Mouse (Mus musculus): ENCODE measurements around the gene Arhgap10. TPM values are rescaled to one million over a fixed set of nuclear protein-coding genes. Genes with fewer than 3 reads are reported as not detected.
A peak's percentile ranks its signal among the peaks of the same experiment; 100 is the strongest.

The Arhgap10 gene
- total and polyA plus RNA-seq, 2 experiments from 2014 or later: 3.3 to 4.5 TPM

GRCm38 (mm10) chr8:77357126-77357525, 160.6 kb downstream of the Arhgap10 start:
- Histone ChIP-seq H3K27me3 (ENCODE audit: insufficient read depth, low read length) (peaks cover 3% of the 10 kb centered on the region; the same call in 1 of the 2 replicates), H3K36me3 (ENCODE audit: insufficient read depth) (no peaks in the 10 kb centered on the region), H3K4me1 (ENCODE audit: insufficient read depth) (peaks cover 14% of the 10 kb centered on the region; the same call in 1 of the 2 replicates), H3K4me3 (ENCODE audit: low read depth, low read length) (no peak overlapping the region), H3K9me3 (ENCODE audit: low read length) (no peaks in the 10 kb centered on the region), H3K4me2 (ENCODE audit: low read depth) (no peak overlapping the region), H3K27ac (ENCODE audit: low read depth, low read length) (no peak overlapping the region), H3K9ac (no peak overlapping the region)
- TF ChIP-seq CTCF (IDR thresholded peaks at IDR 0.05; ENCODE audit: low read depth): no peak
- ATAC-seq (no peak), DNase-seq (no peak)
- WGBS: 79% methylated on average over 8 of the region's 8 CpGs

- no peak for DNase-seq
- Histone ChIP-seq H3K4me2 (ENCODE audit: low read depth) (no peak overlapping the region), H3K9me3 (ENCODE audit: low read length) (no peaks in the 10 kb centered on the region), H3K27me3 (ENCODE audit: insufficient read depth, low read length) (no peaks in the 10 kb centered on the region), H3K4me3 (ENCODE audit: low read depth, low read length) (no peak overlapping the region), H3K4me1 (ENCODE audit: insufficient read depth) (peaks cover 3% of the 10 kb centered on the region; the same call in 1 of the 2 replicates), H3K36me3 (ENCODE audit: insufficient read depth) (no peaks in the 10 kb centered on the region), H3K9ac (no peak overlapping the region), H3K27ac (ENCODE audit: low read depth, low read length) (no peak overlapping the region)
- peak; percentile 39; the same call in 1 of the 2 replicates for TF ChIP-seq CTCF (IDR thresholded peaks at IDR 0.05; ENCODE audit: low read depth)
- WGBS: 81% methylated on average over 5 of the region's 5 CpGs
- no peak for ATAC-seq
Observed at GRCm38 (mm10) chr8:77355344-77355743, 162.4 kb downstream of the Arhgap10 start.

- WGBS: 79% methylated on average over 1 of the region's 1 CpGs
- no peak for TF ChIP-seq CTCF (IDR thresholded peaks at IDR 0.05; ENCODE audit: low read depth)
- H3K27ac ChIP-seq (ENCODE audit: low read depth, low read length): no peak overlapping the region
Observed at GRCm38 (mm10) chr8:77354189-77354588, 163.6 kb downstream of the Arhgap10 start.

GRCm38 (mm10) chr8:77351177-77351860, 166.4 kb downstream of the Arhgap10 start:
- ATAC-seq (no peak), DNase-seq (no peak)
- no peak overlapping the region for H3K9ac ChIP-seq

More at GRCm38 (mm10) chr8:77354189-77354588, 163.6 kb downstream of the Arhgap10 start:
- ATAC-seq (no peak), DNase-seq (no peak)
- Histone ChIP-seq H3K4me1 (ENCODE audit: insufficient read depth) (no peaks in the 10 kb centered on the region), H3K4me2 (ENCODE audit: low read depth) (no peak overlapping the region), H3K9ac (no peak overlapping the region), H3K27me3 (ENCODE audit: insufficient read depth, low read length) (no peaks in the 10 kb centered on the region), H3K9me3 (ENCODE audit: low read length) (no peaks in the 10 kb centered on the region), H3K36me3 (ENCODE audit: insufficient read depth) (no peaks in the 10 kb centered on the region), H3K4me3 (ENCODE audit: low read depth, low read length) (no peak overlapping the region)

GRCm38 (mm10) chr8:77350121-77350777, 167.5 kb downstream of the Arhgap10 start:
- 62% methylated on average over 4 of the region's 4 CpGs for WGBS
- no peaks in the 10 kb centered on the region for H3K9me3 ChIP-seq (ENCODE audit: low read length)
- H3K36me3 ChIP-seq (ENCODE audit: insufficient read depth): no peaks in the 10 kb centered on the region
- no peak overlapping the region for H3K27ac ChIP-seq (ENCODE audit: low read depth, low read length)
- no peak for TF ChIP-seq CTCF (IDR thresholded peaks at IDR 0.05; ENCODE audit: low read depth)
- H3K4me3 ChIP-seq (ENCODE audit: low read depth, low read length): no peak overlapping the region
- no peak overlapping the region for H3K4me2 ChIP-seq (ENCODE audit: low read depth)
- H3K27me3 ChIP-seq (ENCODE audit: insufficient read depth, low read length): no peaks in the 10 kb centered on the region
- ATAC-seq: no peak
- DNase-seq: no peak
- H3K9ac ChIP-seq: no peak overlapping the region
- no peaks in the 10 kb centered on the region for H3K4me1 ChIP-seq (ENCODE audit: insufficient read depth)

More at GRCm38 (mm10) chr8:77351177-77351860, 166.4 kb downstream of the Arhgap10 start:
- Histone ChIP-seq H3K27me3 (ENCODE audit: insufficient read depth, low read length) (no peaks in the 10 kb centered on the region), H3K4me1 (ENCODE audit: insufficient read depth) (no peaks in the 10 kb centered on the region), H3K4me3 (ENCODE audit: low read depth, low read length) (no peak overlapping the region), H3K36me3 (ENCODE audit: insufficient read depth) (no peaks in the 10 kb centered on the region), H3K4me2 (ENCODE audit: low read depth) (no peak overlapping the region), H3K27ac (ENCODE audit: low read depth, low read length) (no peak overlapping the region), H3K9me3 (ENCODE audit: low read length) (no peaks in the 10 kb centered on the region)
- no peak for TF ChIP-seq CTCF (IDR thresholded peaks at IDR 0.05; ENCODE audit: low read depth)
- 53% methylated on average over 9 of the region's 9 CpGs for WGBS

GRCm38 (mm10) chr8:77343916-77344315, 173.8 kb downstream of the Arhgap10 start:
- Histone ChIP-seq H3K27ac (ENCODE audit: low read depth, low read length) (no peak overlapping the region), H3K27me3 (ENCODE audit: insufficient read depth, low read length) (no peaks in the 10 kb centered on the region), H3K4me1 (ENCODE audit: insufficient read depth) (no peaks in the 10 kb centered on the region), H3K9ac (no peak overlapping the region), H3K36me3 (ENCODE audit: insufficient read depth) (no peaks in the 10 kb centered on the region), H3K4me2 (ENCODE audit: low read depth) (no peak overlapping the region), H3K9me3 (ENCODE audit: low read length) (no peaks in the 10 kb centered on the region), H3K4me3 (ENCODE audit: low read depth, low read length) (no peak overlapping the region)
- no peak for ATAC-seq
- TF ChIP-seq CTCF (IDR thresholded peaks at IDR 0.05; ENCODE audit: low read depth): no peak
- 85% methylated on average over 6 of the region's 6 CpGs for WGBS
- DNase-seq: no peak

- TF ChIP-seq CTCF (IDR thresholded peaks at IDR 0.05; ENCODE audit: low read depth): peak; percentile 45
- Histone ChIP-seq H3K9me3 (ENCODE audit: low read length) (no peaks in the 10 kb centered on the region), H3K36me3 (ENCODE audit: insufficient read depth) (no peaks in the 10 kb centered on the region), H3K4me2 (ENCODE audit: low read depth) (no peak overlapping the region), H3K4me3 (ENCODE audit: low read depth, low read length) (no peak overlapping the region), H3K27ac (ENCODE audit: low read depth, low read length) (no peak overlapping the region), H3K4me1 (ENCODE audit: insufficient read depth) (no peaks in the 10 kb centered on the region), H3K9ac (no peak overlapping the region), H3K27me3 (ENCODE audit: insufficient read depth, low read length) (no peaks in the 10 kb centered on the region)
- ATAC-seq: no peak
- DNase-seq: no peak
- 93% methylated on average over 3 of the region's 3 CpGs for WGBS
Observed at GRCm38 (mm10) chr8:77343335-77343734, 174.4 kb downstream of the Arhgap10 start.

All from forebrain, postnatal 0 days (tissue).